Mouse (Mus musculus) forebrain, embryonic 10.5 days (tissue): ENCODE measurements at regions not wholly inside any gene's neighbourhood (a gene's known extent, or its start where the extent isn't known, plus 50 kb on each side); places are given as distances from the start of the nearest gene placed in this dataset.

Experiments
- DNase-seq: peaks from one replicate; pipeline ENCODE4 v3.0.0-alpha.2; 2017; ENCODE audit warnings: low spot score; ENCODE audit errors: extremely low spot score
- H3K27ac ChIP-seq: fragments of 300-500 bp; sonication (generic); 2 replicates; pipeline ENCODE4 v1.5.1; 2016; ENCODE audit warnings: mild to moderate bottlenecking
- H3K27me3 ChIP-seq: fragments of 300-500 bp; sonication (generic); 2 replicates; pipeline ENCODE4 v1.6.1; 2016; ENCODE audit warnings: mild to moderate bottlenecking; ENCODE audit not compliant: poor library complexity, severe bottlenecking
- H3K36me3 ChIP-seq: fragments of 300-500 bp; sonication (generic); replicated peaks from 2 replicates; pipeline ENCODE4 v1.6.1; 2016; ENCODE audit warnings: mild to moderate bottlenecking, moderate library complexity
- H3K4me1 ChIP-seq: fragments of 300-500 bp; sonication (generic); 2 replicates; pipeline ENCODE4 v1.6.1; 2016
- H3K4me3 ChIP-seq: fragments of 300-500 bp; sonication (generic); 2 replicates; pipeline ENCODE4 v1.5.1; 2016; ENCODE audit warnings: mild to moderate bottlenecking, moderate library complexity
- H3K9me3 ChIP-seq: fragments of 300-500 bp; sonication (generic); 2 replicates; pipeline ENCODE4 v1.6.1; 2016; ENCODE audit warnings: mild to moderate bottlenecking, moderate library complexity
- WGBS: fragments of 180-500 bp; shearing (Covaris S2); methylation state at CpG from one replicate; pipeline ENCODE4 v1.1.7; 2016; 5-methylcytosine and 5-hydroxymethylcytosine counted together

DNA sequence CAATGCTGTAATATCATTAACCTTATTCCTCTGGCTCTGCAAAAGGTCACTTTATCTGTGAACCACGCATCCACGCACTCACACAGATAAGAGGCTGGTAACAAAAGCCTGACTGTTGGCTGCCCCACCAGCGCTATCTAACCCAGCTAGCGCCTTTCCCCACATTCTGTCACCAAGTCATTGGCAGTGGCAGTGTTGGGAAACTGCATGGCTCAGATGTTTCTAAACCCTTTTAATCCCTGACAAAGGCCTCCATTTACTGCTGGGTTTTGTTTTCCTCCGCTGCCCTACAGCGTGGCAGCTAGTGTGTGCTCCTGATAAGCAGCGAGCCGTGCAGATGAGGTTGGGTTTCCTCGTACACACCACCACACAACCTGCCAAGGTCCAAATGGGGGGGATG is 55.7 kb downstream of the Id4 start:
- H3K4me1 ChIP-seq: peaks cover 18% of the 10 kb centered on the region
- H3K9me3 ChIP-seq: peaks cover 6% of the 10 kb centered on the region; the same call in 1 of the 2 replicates
- WGBS: 5% methylated on average over 9 of the region's 9 CpGs
- peak overlapping the region; percentile 13; the same call in 1 of the 2 replicates for H3K4me3 ChIP-seq
- H3K27ac ChIP-seq: peak overlapping the region; percentile 54; the same call in 1 of the 2 replicates
- H3K27me3 ChIP-seq: peaks cover 82% of the 10 kb centered on the region
- peak; percentile 30 for DNase-seq
- no peaks in the 10 kb centered on the region for H3K36me3 ChIP-seq

DNA sequence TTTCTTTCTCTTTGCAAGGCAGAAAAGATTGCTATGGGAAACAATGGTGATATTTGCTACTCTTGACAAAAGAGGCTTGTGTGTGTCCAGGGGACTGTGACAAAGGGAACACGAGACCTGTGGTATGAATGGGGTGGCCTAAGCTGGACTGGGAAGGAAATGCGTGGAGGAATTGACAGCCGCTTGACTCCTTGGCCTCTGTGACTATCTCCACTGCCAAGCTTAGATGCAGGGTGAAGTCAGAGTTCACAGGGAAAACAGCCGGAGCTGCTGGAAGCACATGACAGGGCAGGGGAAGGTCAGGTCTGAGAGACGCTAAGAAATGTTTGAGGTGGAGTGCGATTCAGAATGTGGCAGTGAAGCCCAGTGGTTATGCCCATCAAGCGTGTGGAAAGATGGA is 56.4 kb downstream of the Id4 start:
- Histone ChIP-seq H3K4me3 (no peak overlapping the region), H3K27me3 (peaks cover 88% of the 10 kb centered on the region), H3K9me3 (peaks cover 6% of the 10 kb centered on the region; the same call in 1 of the 2 replicates), H3K27ac (no peak overlapping the region), H3K4me1 (peaks cover 18% of the 10 kb centered on the region), H3K36me3 (no peaks in the 10 kb centered on the region)
- 32% methylated on average over 7 of the region's 7 CpGs for whole genome bisulfite sequencing
- no peak for DNase-seq

DNA sequence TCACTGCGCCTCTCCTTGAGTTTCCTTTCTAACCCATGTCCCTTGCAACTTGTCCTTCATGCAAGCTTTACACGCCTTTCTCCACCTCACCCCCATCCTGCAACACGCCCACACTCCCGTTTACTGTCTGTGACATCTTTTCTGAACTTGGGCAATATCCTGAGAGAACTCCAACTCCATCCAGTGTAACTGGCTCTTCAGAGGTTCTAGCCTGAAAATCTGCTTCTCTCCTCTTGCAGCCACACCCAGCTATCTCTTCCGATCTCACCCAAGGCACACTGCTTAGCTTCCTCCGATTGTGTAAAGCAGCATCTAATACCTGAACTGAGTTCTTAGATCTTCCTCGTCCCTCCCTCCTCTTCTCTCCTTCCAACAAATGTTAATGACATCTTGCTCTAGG is 58.0 kb downstream of the Id4 start:
- peaks cover 77% of the 10 kb centered on the region for H3K27me3 ChIP-seq
- H3K9me3 ChIP-seq: peaks cover 6% of the 10 kb centered on the region; the same call in 1 of the 2 replicates
- H3K4me1 ChIP-seq: peaks cover 20% of the 10 kb centered on the region
- WGBS: 88% methylated on average over 7 of the region's 7 CpGs
- H3K4me3 ChIP-seq: no peak overlapping the region
- H3K36me3 ChIP-seq: no peaks in the 10 kb centered on the region
- no peak overlapping the region for H3K27ac ChIP-seq
- no peak for DNase-seq

DNA sequence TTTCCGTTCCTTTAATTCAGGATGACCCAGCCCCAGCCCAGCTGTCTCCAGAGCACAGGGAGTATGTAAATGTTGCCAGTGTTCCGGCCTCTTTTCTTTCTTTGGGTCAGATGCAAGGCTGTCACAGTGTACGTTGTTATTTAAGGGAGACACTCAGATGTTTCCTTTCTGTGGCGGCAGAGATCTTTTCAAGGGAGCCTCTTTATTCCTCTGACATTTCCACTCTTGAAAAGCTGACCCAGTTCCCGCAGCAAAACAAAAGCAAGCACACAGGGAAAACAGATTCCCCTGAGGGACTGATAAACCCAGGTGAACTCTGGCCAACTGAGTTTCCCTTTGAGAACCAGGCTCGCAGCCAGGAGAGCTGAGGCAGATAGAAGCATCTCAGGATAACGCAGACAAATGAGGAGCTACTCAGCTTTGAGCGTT is 63.3 kb downstream of the Id4 start:
- no peak for DNase-seq
- Histone ChIP-seq H3K4me3 (no peak overlapping the region), H3K9me3 (no peaks in the 10 kb centered on the region), H3K27me3 (peaks cover 31% of the 10 kb centered on the region), H3K36me3 (no peaks in the 10 kb centered on the region), H3K27ac (no peak overlapping the region), H3K4me1 (peaks cover 10% of the 10 kb centered on the region)
- 20% methylated on average over 8 of the region's 8 CpGs for WGBS

DNA sequence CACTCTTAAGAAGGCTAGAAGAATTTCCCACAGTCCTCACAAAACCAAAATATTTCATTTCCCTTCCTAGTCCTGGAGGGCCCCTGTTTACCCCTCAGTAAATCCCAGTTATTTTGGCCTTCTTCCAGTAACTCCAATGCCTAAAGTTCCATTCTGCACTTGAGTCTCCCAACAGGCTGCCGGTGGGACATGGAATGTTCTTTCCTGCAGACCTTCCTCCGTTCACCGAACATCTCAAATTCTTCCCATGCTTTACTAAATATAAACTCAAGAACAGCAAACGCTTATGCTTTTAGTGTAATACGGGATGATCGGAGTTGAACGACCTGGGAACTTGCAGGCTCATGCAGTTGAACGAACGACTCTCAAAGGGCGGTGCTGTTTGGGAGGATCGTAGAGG is 69.6 kb downstream of the Id4 start:
- Histone ChIP-seq H3K4me3 (no peak overlapping the region), H3K36me3 (no peaks in the 10 kb centered on the region)
- 96% methylated on average over 11 of the region's 11 CpGs for WGBS

DNA sequence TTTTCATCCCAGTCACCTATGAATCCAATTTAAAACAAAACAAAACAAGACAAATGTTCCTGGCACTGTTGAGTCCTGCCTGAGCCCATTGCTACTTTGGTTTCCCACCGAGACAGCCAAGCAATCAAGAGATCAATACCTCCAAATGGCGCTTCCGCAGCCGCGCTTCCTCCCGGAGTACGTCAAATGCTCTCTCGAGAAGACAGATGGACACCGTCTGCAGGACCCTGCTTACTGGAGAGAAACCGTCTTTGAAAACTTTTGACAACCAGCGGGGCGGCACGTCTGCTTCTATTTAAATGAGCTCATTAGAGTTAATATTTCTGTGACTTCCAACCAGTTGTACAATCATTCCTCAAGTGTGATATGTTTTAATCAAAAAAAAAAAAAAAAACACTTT is 75.1 kb downstream of the Id4 start:
- WGBS: 88% methylated on average over 13 of the region's 13 CpGs
- H3K36me3 ChIP-seq: no peaks in the 10 kb centered on the region
- no peak overlapping the region for H3K27ac ChIP-seq
- DNase-seq: no peak
- no peaks in the 10 kb centered on the region for H3K9me3 ChIP-seq
- H3K27me3 ChIP-seq: no peaks in the 10 kb centered on the region
- H3K4me3 ChIP-seq: no peak overlapping the region
- H3K4me1 ChIP-seq: 0 out of 2 replicates have a peak, but pooled peaks cover 3% of the 10 kb centered on the region

More for the DNA sequence above, 69.6 kb downstream of the Id4 start:
- Histone ChIP-seq H3K27ac (no peak overlapping the region), H3K27me3 (no peaks in the 10 kb centered on the region), H3K4me1 (no peaks in the 10 kb centered on the region), H3K9me3 (no peaks in the 10 kb centered on the region)
- no peak for DNase-seq

DNA sequence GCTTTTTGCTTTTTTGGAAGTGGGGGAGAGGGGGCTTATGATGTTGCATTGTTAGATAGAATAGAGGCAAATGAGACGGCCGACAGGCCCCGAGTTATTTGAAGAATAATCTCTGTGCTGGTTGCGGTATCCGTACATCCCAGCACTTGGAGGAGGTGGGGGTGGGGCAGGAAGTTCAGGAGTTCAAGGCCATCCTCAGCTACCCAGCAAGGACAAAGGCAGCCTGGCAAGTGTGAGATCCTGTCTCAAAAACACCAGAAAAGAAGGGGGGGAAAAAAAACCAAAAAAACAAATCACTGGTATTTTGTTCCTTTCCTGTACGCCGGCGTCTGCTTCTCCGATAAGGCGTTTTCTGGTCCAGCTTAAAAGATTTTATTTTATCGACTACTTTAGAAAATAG is 75.6 kb downstream of the Id4 start:
- H3K4me1 ChIP-seq: 0 out of 2 replicates have a peak, but pooled peaks cover 3% of the 10 kb centered on the region
- H3K4me3 ChIP-seq: no peak overlapping the region
- no peaks in the 10 kb centered on the region for H3K9me3 ChIP-seq
- no peak overlapping the region for H3K27ac ChIP-seq
- 88% methylated on average over 11 of the region's 11 CpGs for WGBS
- no peaks in the 10 kb centered on the region for H3K27me3 ChIP-seq
- DNase-seq: no peak
- H3K36me3 ChIP-seq: no peaks in the 10 kb centered on the region

DNA sequence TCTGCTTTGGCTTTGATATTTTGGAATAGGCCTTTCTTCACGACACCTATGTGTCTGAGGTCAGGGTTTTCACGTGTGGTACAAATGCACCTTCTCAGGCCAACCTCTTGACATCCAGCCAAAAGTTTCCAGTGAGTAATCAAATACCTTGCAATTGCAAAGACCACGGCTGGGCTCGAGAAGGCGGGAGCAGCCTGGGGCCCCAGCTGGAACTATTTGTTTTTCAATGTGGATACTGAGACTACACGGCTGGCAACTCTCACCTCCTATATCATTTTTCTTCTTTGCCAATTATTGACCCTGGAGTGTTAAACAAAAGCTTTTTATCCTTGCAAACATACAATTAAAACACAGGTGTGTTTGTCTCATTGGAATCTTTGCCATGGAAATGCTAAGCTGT is 77.5 kb downstream of the Id4 start:
- H3K27ac ChIP-seq: no peak overlapping the region
- no peaks in the 10 kb centered on the region for H3K9me3 ChIP-seq
- 0 out of 2 replicates have a peak, but pooled peaks cover 3% of the 10 kb centered on the region for H3K4me1 ChIP-seq
- no peaks in the 10 kb centered on the region for H3K27me3 ChIP-seq
- 78% methylated on average over 6 of the region's 6 CpGs for whole genome bisulfite sequencing
- DNase-seq: no peak
- no peak overlapping the region for H3K4me3 ChIP-seq
- H3K36me3 ChIP-seq: no peaks in the 10 kb centered on the region

DNA sequence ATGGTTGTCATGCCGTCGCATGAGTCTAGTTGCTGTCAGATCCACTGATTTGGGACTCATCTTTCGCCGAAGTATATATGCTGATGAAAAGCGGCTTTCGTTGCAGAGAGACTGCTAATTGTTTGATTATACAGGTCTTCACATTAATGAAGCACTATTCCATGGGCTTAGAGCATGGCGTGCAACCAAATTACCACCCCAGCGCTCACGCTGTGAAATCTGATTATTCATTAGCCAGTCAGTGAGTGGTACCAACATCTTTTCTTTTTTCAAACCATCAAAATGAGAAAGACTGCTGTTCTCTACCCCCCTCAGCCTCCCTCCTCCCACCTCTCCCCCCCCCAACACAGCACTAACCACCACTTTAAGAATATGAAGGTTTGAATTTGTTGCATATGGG is 89.1 kb downstream of the Id4 start:
- H3K9me3 ChIP-seq: no peaks in the 10 kb centered on the region
- no peaks in the 10 kb centered on the region for H3K36me3 ChIP-seq
- no peak overlapping the region for H3K4me3 ChIP-seq
- no peak for DNase-seq
- 88% methylated on average over 9 of the region's 9 CpGs for WGBS
- peaks cover 6% of the 10 kb centered on the region; the same call in 1 of the 2 replicates for H3K27me3 ChIP-seq
- peaks cover 11% of the 10 kb centered on the region; the same call in 1 of the 2 replicates for H3K4me1 ChIP-seq
- H3K27ac ChIP-seq: no peak overlapping the region

DNA sequence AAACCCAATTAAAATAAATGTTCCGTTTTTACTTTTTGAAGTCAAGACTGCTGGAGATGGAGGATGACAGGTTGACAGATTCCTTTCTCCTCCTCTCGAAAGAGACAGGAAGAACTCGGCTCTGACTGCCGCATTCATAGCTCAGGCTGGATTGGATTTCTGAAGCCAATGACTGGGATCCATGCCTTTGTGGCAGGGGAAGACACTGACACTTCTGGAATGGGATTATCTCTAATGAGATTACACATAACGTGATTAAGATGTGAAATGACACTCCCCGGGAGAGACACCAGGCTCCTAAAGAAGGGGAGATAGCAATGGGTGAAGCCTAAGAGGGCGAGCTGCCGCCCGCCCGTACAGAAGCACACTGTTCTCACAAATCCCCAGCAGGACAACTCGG is 89.9 kb downstream of the Id4 start:
- Histone ChIP-seq H3K4me3 (no peak overlapping the region), H3K27me3 (peaks cover 6% of the 10 kb centered on the region; the same call in 1 of the 2 replicates), H3K4me1 (peaks cover 11% of the 10 kb centered on the region; the same call in 1 of the 2 replicates), H3K9me3 (no peaks in the 10 kb centered on the region), H3K27ac (no peak overlapping the region), H3K36me3 (no peaks in the 10 kb centered on the region)
- 55% methylated on average over 11 of the region's 11 CpGs for WGBS
- DNase-seq: no peak

DNA sequence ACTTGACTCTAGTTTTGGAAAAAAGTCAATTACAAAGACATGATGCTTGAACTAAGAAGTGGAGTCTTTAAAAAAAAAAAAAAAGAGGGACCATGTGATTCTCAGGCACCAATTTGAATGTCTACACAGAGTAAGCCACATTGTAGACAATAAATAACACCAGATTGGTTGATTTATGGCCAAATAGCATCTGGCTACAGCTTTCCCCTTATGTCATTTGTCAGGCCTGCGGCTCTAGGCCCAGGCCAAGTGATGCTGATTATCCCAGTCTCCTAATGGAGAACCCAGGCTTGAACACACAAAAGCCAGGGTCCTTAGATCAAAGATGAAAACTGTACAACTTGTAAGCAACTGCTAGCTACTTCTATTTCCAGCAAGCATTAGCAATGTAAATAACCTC is 96.1 kb downstream of the Id4 start:
- DNase-seq: no peak
- Histone ChIP-seq H3K27ac (no peak overlapping the region), H3K27me3 (no peaks in the 10 kb centered on the region), H3K36me3 (no peaks in the 10 kb centered on the region), H3K9me3 (no peaks in the 10 kb centered on the region), H3K4me3 (no peak overlapping the region), H3K4me1 (peaks cover 8% of the 10 kb centered on the region)
- 90% methylated on average over 1 of the region's 1 CpGs for WGBS

DNA sequence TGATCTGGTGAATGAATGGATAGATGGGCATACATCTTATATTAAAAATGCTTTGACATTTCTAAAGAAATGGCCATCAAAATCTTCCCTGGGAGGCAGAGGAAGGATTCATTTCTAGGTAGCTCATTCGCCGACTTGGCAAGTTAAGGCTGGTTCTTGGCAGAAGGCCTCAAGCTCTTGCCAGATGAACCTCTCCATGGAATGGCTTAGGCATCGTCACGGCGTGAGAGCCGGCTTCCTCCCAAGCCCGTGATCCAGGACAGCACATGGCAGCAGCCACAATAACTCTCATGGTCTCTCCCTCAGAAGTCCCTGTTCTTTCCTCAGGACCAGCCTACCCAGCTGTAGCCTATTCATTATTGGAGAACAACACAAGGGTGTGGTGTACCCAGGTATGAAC is 96.6 kb downstream of the Id4 start:
- no peak overlapping the region for H3K4me3 ChIP-seq
- H3K36me3 ChIP-seq: no peaks in the 10 kb centered on the region
- no peaks in the 10 kb centered on the region for H3K9me3 ChIP-seq
- 96% methylated on average over 7 of the region's 7 CpGs for WGBS
- no peak for DNase-seq
- H3K27ac ChIP-seq: no peak overlapping the region
- no peaks in the 10 kb centered on the region for H3K27me3 ChIP-seq
- peaks cover 12% of the 10 kb centered on the region for H3K4me1 ChIP-seq

DNA sequence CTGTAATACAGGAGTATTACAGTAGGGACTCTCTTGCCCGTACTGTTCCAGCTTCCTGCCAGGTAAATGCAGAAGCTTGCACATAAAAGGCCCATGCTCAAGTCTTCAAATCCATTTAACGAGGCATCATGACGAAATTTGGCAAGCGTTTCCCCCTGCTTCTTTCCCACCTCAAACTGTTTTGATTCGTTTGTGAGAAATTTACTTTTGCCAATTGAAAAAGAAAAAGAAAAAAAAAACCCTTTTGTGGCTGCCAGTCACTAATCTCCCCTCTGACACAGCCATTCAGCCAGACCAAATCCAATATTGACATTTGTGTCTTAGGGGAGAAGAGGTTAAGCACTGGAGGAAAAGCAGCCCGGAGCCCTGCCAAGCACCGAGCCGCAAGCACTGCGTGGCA is 110.0 kb downstream of the Id4 start:
- Histone ChIP-seq H3K4me1 (peaks cover 8% of the 10 kb centered on the region), H3K4me3 (no peak overlapping the region), H3K27me3 (no peaks in the 10 kb centered on the region), H3K36me3 (no peaks in the 10 kb centered on the region), H3K27ac (no peak overlapping the region), H3K9me3 (no peaks in the 10 kb centered on the region)
- DNase-seq: no peak
- 45% methylated on average over 9 of the region's 9 CpGs for WGBS

DNA sequence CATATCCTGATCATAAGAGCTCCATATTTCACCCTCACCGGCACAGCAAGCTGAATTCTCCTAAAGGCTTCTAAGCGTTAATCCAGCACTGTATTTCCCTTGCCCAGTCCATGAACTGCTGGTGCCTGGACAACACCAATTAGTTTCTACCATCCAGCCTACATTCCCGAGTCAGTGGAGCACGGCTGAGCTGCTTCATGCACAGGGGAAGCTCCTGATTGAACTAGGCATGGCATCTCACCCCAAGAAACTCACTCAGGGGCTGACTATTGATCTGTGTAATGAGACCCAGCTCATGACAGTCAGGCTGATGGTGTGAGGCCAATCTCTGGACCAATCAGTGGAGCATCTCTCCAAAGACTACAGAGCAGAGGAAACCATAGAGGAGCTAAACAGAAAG is 115.4 kb downstream of the Id4 start:
- no peaks in the 10 kb centered on the region for H3K9me3 ChIP-seq
- no peaks in the 10 kb centered on the region for H3K36me3 ChIP-seq
- H3K4me3 ChIP-seq: no peak overlapping the region
- peaks cover 2% of the 10 kb centered on the region for H3K4me1 ChIP-seq
- DNase-seq: no peak
- 63% methylated on average over 4 of the region's 4 CpGs for WGBS
- no peak overlapping the region for H3K27ac ChIP-seq
- no peaks in the 10 kb centered on the region for H3K27me3 ChIP-seq
